In the genomic region with DNA sequence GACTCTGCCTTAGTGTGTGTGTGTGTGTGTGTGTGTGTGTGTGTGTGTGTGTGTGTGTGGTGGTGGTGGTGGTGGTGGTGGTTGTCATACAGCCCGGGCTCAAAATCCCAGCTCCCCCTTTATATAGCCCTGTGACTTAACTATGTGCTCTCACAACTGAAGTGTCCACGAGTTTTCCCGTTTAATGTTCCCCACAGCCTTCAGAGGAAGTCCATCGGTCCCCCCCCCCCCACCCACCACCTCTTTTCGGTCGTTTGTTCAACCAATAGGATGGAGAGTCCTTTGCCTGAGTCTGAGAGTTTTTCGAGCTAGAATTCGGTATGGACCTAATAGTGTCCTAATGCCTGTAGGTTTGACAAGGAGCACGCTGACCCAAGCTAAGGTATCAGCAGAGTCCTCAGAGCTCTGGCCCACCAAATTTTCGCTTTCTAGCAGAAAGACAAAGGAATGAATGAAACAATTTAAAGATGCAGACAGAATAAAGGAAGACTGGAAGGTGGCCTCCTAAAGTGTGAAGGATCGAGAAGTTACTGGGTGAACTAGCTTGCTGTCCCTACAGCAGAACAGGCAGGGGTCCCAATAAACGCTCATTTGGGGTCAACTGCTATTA, we compare ENCODE assay signal across 1 mouse cellular context.
TF ChIP-seq lines count a peak whose summit lies in the region.

No protein-coding gene starts in this region.

TF ChIP-seq in CH12.LX, 34 proteins besides CTCF, POLR2A, EP300 and RAD21:
- TF ChIP-seq PAX5 (IDR thresholded peaks at IDR 0.05; ENCODE audit: low read length): no peak
- no peak for TF ChIP-seq MAX (IDR thresholded peaks at IDR 0.05; ENCODE audit: low read length)
- TF ChIP-seq SMC3 (IDR thresholded peaks at IDR 0.05; ENCODE audit: low read depth, low read length): no peak
- no peak for TF ChIP-seq IRF4 (IDR thresholded peaks at IDR 0.05; ENCODE audit: low read depth, low read length)
- TF ChIP-seq JUND (conservative IDR thresholded peaks at IDR 0.05; ENCODE audit: low read depth, low read length): no peak
- TF ChIP-seq E2F4 (IDR thresholded peaks at IDR 0.05; ENCODE audit: insufficient replicate concordance, low read depth, low read length): no peak
- TF ChIP-seq CHD1 (IDR thresholded peaks at IDR 0.05; ENCODE audit: low read depth, low read length): no peak
- no peak for TF ChIP-seq BHLHE40 (IDR thresholded peaks at IDR 0.05; ENCODE audit: low read depth, low read length)
- TF ChIP-seq KAT2A (IDR thresholded peaks at IDR 0.05; ENCODE audit: insufficient replicate concordance, low read length): no peak
- no peak for TF ChIP-seq MEF2A (IDR thresholded peaks at IDR 0.05; ENCODE audit: borderline replicate concordance, low read depth, low read length)
- no peak for TF ChIP-seq MAZ (IDR thresholded peaks at IDR 0.05; ENCODE audit: low read depth, low read length)
- TF ChIP-seq SIN3A (IDR thresholded peaks at IDR 0.05; ENCODE audit: low read length): no peak
- TF ChIP-seq CHD2 (IDR thresholded peaks at IDR 0.05; ENCODE audit: low read length): no peak
- TF ChIP-seq USF2 (conservative IDR thresholded peaks at IDR 0.05; ENCODE audit: low read depth, low read length): no peak
